In genomic region chr10:61420011-61420410, GRCm38 (mm10) we compare ENCODE assay signal across 13 mouse cellular contexts. TPM values are rescaled to one million over a fixed set of nuclear protein-coding genes. Genes with fewer than 3 reads are reported as not detected.
"Had no signal": no experiment of that assay in that cellular context is flagged by ENCODE, and none has a peak within 500 bp of the region (broad histone marks: within the 10 kb centered on the region; RNA-seq: fewer than 3 reads in every experiment).

No protein-coding gene starts in this region.

- H3K36me3 ChIP-seq: limb, embryonic 15.5 days; liver, embryonic 12.5 days; lung, embryonic 15.5 days; midbrain, embryonic 10.5 days; neural tube, embryonic 15.5 days had no signal

- DNase-seq: kidney, postnatal 10 days; midbrain, embryonic 14.5 days; thymus, postnatal 4 days had no signal

- H3K9ac ChIP-seq: limb, embryonic 15.5 days; liver, embryonic 12.5 days; lung, embryonic 15.5 days; neural tube, embryonic 15.5 days had no signal

- H3K4me2 ChIP-seq: limb, embryonic 15.5 days; lung, embryonic 15.5 days had no signal

- H3K27ac ChIP-seq: left cerebral cortex, adult 2 months; limb, embryonic 15.5 days; liver, embryonic 12.5 days; lung, embryonic 15.5 days; midbrain, embryonic 10.5 days; neural tube, embryonic 15.5 days; stomach, postnatal 0 days had no signal

- ATAC-seq: liver, embryonic 12.5 days had no signal

- H3K9me3 ChIP-seq: limb, embryonic 15.5 days; liver, embryonic 12.5 days; lung, embryonic 15.5 days; midbrain, embryonic 10.5 days; neural tube, embryonic 15.5 days had no signal

- H3K4me3 ChIP-seq: left cerebral cortex, adult 2 months; limb, embryonic 15.5 days; liver, embryonic 12.5 days; lung, embryonic 15.5 days; myocyte; neural tube, embryonic 15.5 days had no signal

RNA-seq across cellular contexts. Expression of gene Nodal, which starts 2.2 kb away (rescaled TPM):
- total RNA-seq: left cerebral cortex, adult 2 months had no signal
- polyA plus RNA-seq: limb, embryonic 11.5 days; midbrain, embryonic 14.5 days; neural tube, embryonic 11.5 days; stomach, postnatal 0 days had no signal
